ENCODE assay signal across 8 mouse cellular contexts in the genomic region with DNA sequence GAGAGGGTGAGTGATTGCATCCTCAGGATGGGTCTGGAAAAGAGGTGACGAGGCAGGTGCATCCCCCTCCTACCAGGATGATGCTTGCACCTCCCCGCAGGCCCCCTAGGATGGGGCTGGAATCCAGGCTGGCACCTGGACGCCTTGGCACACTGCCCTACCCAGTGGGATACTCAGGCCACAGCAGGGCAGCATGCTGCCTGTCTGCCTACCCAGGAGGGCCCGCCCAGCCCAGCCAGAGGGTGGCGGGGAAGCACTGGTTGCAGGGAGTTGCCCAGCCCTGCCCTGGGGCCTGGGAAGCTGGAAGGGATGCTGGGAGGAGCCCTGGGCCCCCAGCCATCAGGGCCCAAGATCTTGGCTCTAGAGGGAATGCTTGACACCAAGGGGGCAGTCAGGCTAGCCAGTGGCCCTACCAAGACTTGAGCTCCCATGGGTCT. TPM values are rescaled to one million over a fixed set of nuclear protein-coding genes. Genes with fewer than 3 reads are reported as not detected.
DNase-seq lines count a peak whose midpoint lies in the region; ATAC-seq and TF ChIP-seq lines count a peak whose summit lies in the region.

No protein-coding gene starts in this region.

- H3K36me3 ChIP-seq in forebrain, embryonic 13.5 days (ENCODE audit: poor library complexity, severe bottlenecking) = peaks cover 4% of the 10 kb centered on the region
- H3K36me3 ChIP-seq in hindbrain, embryonic 15.5 days = 0 out of 2 replicates have a peak, but pooled peaks cover 4% of the 10 kb centered on the region
- no peaks in the 10 kb centered on the region for H3K36me3 ChIP-seq in liver, embryonic 13.5 days
- no peaks in the 10 kb centered on the region for H3K36me3 ChIP-seq in neural tube, embryonic 14.5 days (ENCODE audit: control insufficient read depth, insufficient read depth, low read length)

- peaks cover 72% of the 10 kb centered on the region for H3K4me1 ChIP-seq in forebrain, embryonic 13.5 days
- peaks cover 69% of the 10 kb centered on the region for H3K4me1 ChIP-seq in hindbrain, embryonic 15.5 days (replicated peaks)
- H3K4me1 ChIP-seq in liver, embryonic 13.5 days (replicated peaks) = peaks cover 49% of the 10 kb centered on the region
- H3K4me1 ChIP-seq in neural tube, embryonic 14.5 days (ENCODE audit: control insufficient read depth, insufficient read depth, low read length) = peaks cover 50% of the 10 kb centered on the region

- no peak for TF ChIP-seq CTCF in gastrocnemius, adult 2 months (IDR thresholded peaks at IDR 0.05)

- peak overlapping the region; percentile 94 for H3K9ac ChIP-seq in forebrain, embryonic 13.5 days
- H3K9ac ChIP-seq in hindbrain, embryonic 15.5 days = peak overlapping the region; percentile 83
- peak overlapping the region; percentile 69; the same call in 1 of the 2 replicates for H3K9ac ChIP-seq in liver, embryonic 13.5 days
- peak overlapping the region; percentile 96 for H3K9ac ChIP-seq in neural tube, embryonic 14.5 days (replicated peaks; ENCODE audit: low read depth, low read length)

- WGBS in forebrain, embryonic 13.5 days = 1% methylated on average over 5 of the region's 5 CpGs
- 0% methylated on average over 5 of the region's 5 CpGs for WGBS in hindbrain, embryonic 15.5 days
- WGBS in liver, embryonic 13.5 days (ENCODE audit: insufficient replicate concordance) = 38% methylated on average over 5 of the region's 5 CpGs
- 3% methylated on average over 5 of the region's 5 CpGs for WGBS in neural tube, embryonic 14.5 days

- no peaks in the 10 kb centered on the region for H3K27me3 ChIP-seq in forebrain, embryonic 13.5 days
- H3K27me3 ChIP-seq in hindbrain, embryonic 15.5 days = no peaks in the 10 kb centered on the region
- peaks cover 64% of the 10 kb centered on the region for H3K27me3 ChIP-seq in liver, embryonic 13.5 days
- H3K27me3 ChIP-seq in neural tube, embryonic 14.5 days (ENCODE audit: control insufficient read depth, insufficient read depth, low read length) = no peaks in the 10 kb centered on the region

- peak overlapping the region; percentile 97 for H3K4me2 ChIP-seq in forebrain, embryonic 13.5 days
- peak overlapping the region; percentile 95 for H3K4me2 ChIP-seq in hindbrain, embryonic 15.5 days
- peak overlapping the region; percentile 70 for H3K4me2 ChIP-seq in liver, embryonic 13.5 days
- peak overlapping the region; percentile 92 for H3K4me2 ChIP-seq in neural tube, embryonic 14.5 days (ENCODE audit: low read depth, low read length)

- intact Hi-C loops in gastrocnemius, adult 2 months (cut with DNase I) = no loop called here

- H3K27ac ChIP-seq in gastrocnemius, adult 2 months = peak overlapping the region; percentile 87
- peak overlapping the region; percentile 94 for H3K27ac ChIP-seq in forebrain, embryonic 13.5 days
- peak overlapping the region; percentile 91 for H3K27ac ChIP-seq in hindbrain, embryonic 15.5 days (replicated peaks)
- H3K27ac ChIP-seq in liver, embryonic 13.5 days = no peak overlapping the region
- H3K27ac ChIP-seq in neural tube, embryonic 14.5 days (ENCODE audit: low read depth, low read length) = peak overlapping the region; percentile 94

- peak; percentile 9 for ATAC-seq in forebrain, embryonic 13.5 days
- peak; percentile 12 for ATAC-seq in hindbrain, embryonic 15.5 days (ENCODE audit: low FRiP score, low read depth)
- no peak for ATAC-seq in liver, embryonic 13.5 days (ENCODE audit: low read depth)
- peak; percentile 19; the same call in 1 of the 2 replicates for ATAC-seq in neural tube, embryonic 14.5 days (ENCODE audit: low read depth)

- H3K9me3 ChIP-seq in forebrain, embryonic 13.5 days (replicated peaks) = no peaks in the 10 kb centered on the region
- H3K9me3 ChIP-seq in hindbrain, embryonic 15.5 days = no peaks in the 10 kb centered on the region
- H3K9me3 ChIP-seq in liver, embryonic 13.5 days (replicated peaks) = no peaks in the 10 kb centered on the region
- no peaks in the 10 kb centered on the region for H3K9me3 ChIP-seq in neural tube, embryonic 14.5 days (ENCODE audit: control insufficient read depth, low read length)

- peak overlapping the region; percentile 89 for H3K4me3 ChIP-seq in gastrocnemius, adult 2 months
- H3K4me3 ChIP-seq in forebrain, embryonic 13.5 days = peak overlapping the region; percentile 84
- H3K4me3 ChIP-seq in hindbrain, embryonic 15.5 days = peak overlapping the region; percentile 66
- peak overlapping the region; percentile 63 for H3K4me3 ChIP-seq in liver, embryonic 13.5 days (replicated peaks)
- peak overlapping the region; percentile 78 for H3K4me3 ChIP-seq in neural tube, embryonic 14.5 days (ENCODE audit: low read depth, low read length)

- DNase-seq in gastrocnemius, adult 2 months = peak; percentile 65
- DNase-seq in gastrocnemius, adult 18-20 months (ENCODE audit: low spot score) = no peak
- peak; percentile 65 for DNase-seq in ZHBTc4 (ENCODE audit: low read depth, low spot score)
- no peak for DNase-seq in liver, embryonic 13.5 days
- DNase-seq in B cell, adult 2 months = no peak

RNA-seq across cellular contexts. Expression of gene Glis2, which starts 1.0 kb away (rescaled TPM):
- total RNA-seq in gastrocnemius, adult 2 months (2021) = 1 to 10 TPM; 5.2 to 6.9 TPM
- 1 to 10 TPM; 4.0 to 7.3 TPM for total RNA-seq in gastrocnemius, adult 18-20 months (2021)
- polyA plus RNA-seq in forebrain, embryonic 13.5 days (2015; fragmentation: Nextera tagmentation; extraction: Ambion mirVana) = 16.7 and 19.4 TPM in 2 replicates
- 17.0 and 19.7 TPM in 2 replicates for polyA plus RNA-seq in hindbrain, embryonic 15.5 days (2015; fragmentation: Nextera tagmentation; extraction: Ambion mirVana)
- 2.4 and 2.8 TPM in 2 replicates for polyA plus RNA-seq in liver, embryonic 13.5 days (2015; fragmentation: Nextera tagmentation; extraction: Ambion mirVana)
- polyA plus RNA-seq in neural tube, embryonic 14.5 days (2014; fragmentation: Nextera tagmentation; extraction: Ambion mirVana) = 13.2 and 20.3 TPM in 2 replicates

RNA-seq across cellular contexts. Expression of gene Pam16, which starts 29.2 kb away (rescaled TPM):
- 100 to 1,000 TPM in 1 of 2 experiments, 10 to 100 TPM in 1; 97.4 to 112 TPM for total RNA-seq in gastrocnemius, adult 2 months (2021)
- total RNA-seq in gastrocnemius, adult 18-20 months (2021) = 100 to 1,000 TPM; 108 to 113 TPM
- 142 and 149 TPM in 2 replicates for polyA plus RNA-seq in forebrain, embryonic 13.5 days (2015; fragmentation: Nextera tagmentation; extraction: Ambion mirVana)
- polyA plus RNA-seq in hindbrain, embryonic 15.5 days (2015; fragmentation: Nextera tagmentation; extraction: Ambion mirVana) = 161 and 170 TPM in 2 replicates
- polyA plus RNA-seq in liver, embryonic 13.5 days (2015; fragmentation: Nextera tagmentation; extraction: Ambion mirVana) = 67.5 and 74.1 TPM in 2 replicates
- polyA plus RNA-seq in neural tube, embryonic 14.5 days (2014; fragmentation: Nextera tagmentation; extraction: Ambion mirVana) = 179 and 194 TPM in 2 replicates

RNA-seq across cellular contexts. Expression of gene Tfap4, which starts 35.9 kb away (rescaled TPM):
- 1 to 10 TPM; 3.0 to 5.1 TPM for total RNA-seq in gastrocnemius, adult 2 months (2021)
- total RNA-seq in gastrocnemius, adult 18-20 months (2021) = 1 to 10 TPM; 2.7 to 2.9 TPM
- polyA plus RNA-seq in forebrain, embryonic 13.5 days (2015; fragmentation: Nextera tagmentation; extraction: Ambion mirVana) = 15.7 and 17.3 TPM in 2 replicates
- 7.2 and 8.2 TPM in 2 replicates for polyA plus RNA-seq in hindbrain, embryonic 15.5 days (2015; fragmentation: Nextera tagmentation; extraction: Ambion mirVana)
- polyA plus RNA-seq in liver, embryonic 13.5 days (2015; fragmentation: Nextera tagmentation; extraction: Ambion mirVana) = 8.4 and 10.7 TPM in 2 replicates
- polyA plus RNA-seq in neural tube, embryonic 14.5 days (2014; fragmentation: Nextera tagmentation; extraction: Ambion mirVana) = 7.2 and 7.8 TPM in 2 replicates

RNA-seq across cellular contexts. Expression of gene Vasn, which starts 44.2 kb away (rescaled TPM):
- total RNA-seq in gastrocnemius, adult 2 months (2021) = 1 to 10 TPM; 4.8 to 6.0 TPM
- total RNA-seq in gastrocnemius, adult 18-20 months (2021) = 1 to 10 TPM; 4.1 to 5.0 TPM
- 2.3 and 2.7 TPM in 2 replicates for polyA plus RNA-seq in forebrain, embryonic 13.5 days (2015; fragmentation: Nextera tagmentation; extraction: Ambion mirVana)
- 5.9 and 6.4 TPM in 2 replicates for polyA plus RNA-seq in hindbrain, embryonic 15.5 days (2015; fragmentation: Nextera tagmentation; extraction: Ambion mirVana)
- 2.9 TPM in 2 replicates for polyA plus RNA-seq in liver, embryonic 13.5 days (2015; fragmentation: Nextera tagmentation; extraction: Ambion mirVana)
- polyA plus RNA-seq in neural tube, embryonic 14.5 days (2014; fragmentation: Nextera tagmentation; extraction: Ambion mirVana) = 4.4 and 6.3 TPM in 2 replicates

RNA-seq across cellular contexts. Expression of gene Dnaja3, which starts 44.2 kb away (rescaled TPM):
- total RNA-seq in gastrocnemius, adult 2 months (2021) = 100 to 1,000 TPM in 1 of 2 experiments, 10 to 100 TPM in 1; 86.4 to 110 TPM
- total RNA-seq in gastrocnemius, adult 18-20 months (2021) = 100 to 1,000 TPM in 1 of 2 experiments, 10 to 100 TPM in 1; 91.1 to 101 TPM
- polyA plus RNA-seq in forebrain, embryonic 13.5 days (2015; fragmentation: Nextera tagmentation; extraction: Ambion mirVana) = 48.0 and 53.2 TPM in 2 replicates
- 63.7 and 63.9 TPM in 2 replicates for polyA plus RNA-seq in hindbrain, embryonic 15.5 days (2015; fragmentation: Nextera tagmentation; extraction: Ambion mirVana)
- polyA plus RNA-seq in liver, embryonic 13.5 days (2015; fragmentation: Nextera tagmentation; extraction: Ambion mirVana) = 51.8 and 62.5 TPM in 2 replicates
- polyA plus RNA-seq in neural tube, embryonic 14.5 days (2014; fragmentation: Nextera tagmentation; extraction: Ambion mirVana) = 55.0 and 61.9 TPM in 2 replicates

Comparison
In these comparisons a context has a peak if more than half of its experiments do, and no peak if none do; other contexts are left out.
1. DNase-seq: peak in gastrocnemius, adult 2 months (single experiment) and ZHBTc4 (single experiment); none in gastrocnemius, adult 18-20 months (single experiment), liver, embryonic 13.5 days (single experiment) and B cell, adult 2 months (0 of 2).
2. Peak in every context shown above with its lines, with median percentiles within 50 percentile points of each other: H3K4me3 ChIP-seq, H3K4me2 ChIP-seq and H3K9ac ChIP-seq.